Mouse (Mus musculus): ENCODE data around the gene Olfr1260.

Olfr1260 gene

DNA sequence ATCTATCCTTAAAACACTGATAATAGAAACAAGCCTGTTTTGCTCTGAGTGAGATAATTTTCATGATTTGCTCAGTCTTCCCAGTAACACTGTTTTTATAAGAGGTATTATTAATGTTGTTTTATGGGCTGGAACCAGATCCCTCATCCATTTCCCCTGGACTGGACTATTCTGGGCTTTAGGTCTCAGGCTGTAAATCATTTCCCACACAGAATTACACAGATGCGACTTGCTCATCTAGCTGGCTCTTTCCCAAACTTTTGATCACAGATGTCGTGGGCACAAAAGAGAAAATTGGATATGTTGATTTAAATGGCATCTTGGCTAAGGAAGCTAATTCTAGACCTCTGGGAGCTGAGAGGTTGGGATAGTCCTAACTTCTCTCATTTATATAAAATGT lies at the start of gene Olfr1260:
Olfr1260 (plus strand) TSS at position 157 of the 400 bp plus-strand sequence.
- no peak for DNase-seq (ENCODE audit: low spot score in 2 of 2)

DNA sequence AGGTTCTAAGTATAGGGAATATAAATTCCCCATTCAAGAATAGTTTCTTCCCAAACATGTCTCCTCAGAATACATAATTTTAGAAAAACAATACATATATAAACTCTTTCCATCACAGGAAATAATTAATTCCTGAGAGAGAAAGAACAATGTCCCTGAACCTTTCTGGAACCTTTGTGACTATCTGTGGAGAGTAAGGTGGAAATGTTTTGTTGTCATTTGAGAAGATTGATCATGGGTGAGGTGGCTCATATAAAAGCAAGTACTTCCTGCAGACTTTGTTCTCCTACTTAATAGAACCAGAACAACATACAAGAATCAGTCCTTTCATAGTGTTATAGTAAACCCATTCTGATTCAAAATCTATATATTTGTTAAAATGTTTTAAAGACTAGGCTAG lies 47.1 kb upstream of the Olfr1260 start, which contains the start of gene Olfr1258:
Olfr1258 (plus strand) TSS at position 301 of the 400 bp plus-strand sequence.
- DNase-seq (ENCODE audit: low spot score in 2 of 2): no peak

DNA sequence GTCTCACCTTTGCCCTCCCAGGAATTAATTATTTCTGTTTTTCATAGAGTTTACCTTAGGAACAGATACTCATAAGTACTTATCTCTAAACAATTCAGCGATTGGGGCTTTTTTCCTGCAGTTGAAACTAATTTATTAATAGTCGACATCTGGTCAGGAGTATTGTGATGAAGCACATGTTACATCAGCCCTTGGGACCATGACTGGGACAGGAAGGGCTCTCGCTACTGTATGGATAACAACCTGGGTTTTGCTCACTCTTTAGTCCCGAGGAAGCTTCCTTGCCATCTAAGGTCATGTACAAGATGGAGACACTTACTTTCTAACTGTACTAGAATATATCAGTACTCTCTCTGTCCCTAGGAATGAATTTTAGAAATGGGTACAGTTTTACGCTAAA lies 25.6 kb upstream of the Olfr1260 start, which contains the start of gene Olfr1259:
Olfr1259 (minus strand) TSS at position 101 of the 400 bp plus-strand sequence.
- DNase-seq (ENCODE audit: low spot score in 2 of 2): no peak

DNA sequence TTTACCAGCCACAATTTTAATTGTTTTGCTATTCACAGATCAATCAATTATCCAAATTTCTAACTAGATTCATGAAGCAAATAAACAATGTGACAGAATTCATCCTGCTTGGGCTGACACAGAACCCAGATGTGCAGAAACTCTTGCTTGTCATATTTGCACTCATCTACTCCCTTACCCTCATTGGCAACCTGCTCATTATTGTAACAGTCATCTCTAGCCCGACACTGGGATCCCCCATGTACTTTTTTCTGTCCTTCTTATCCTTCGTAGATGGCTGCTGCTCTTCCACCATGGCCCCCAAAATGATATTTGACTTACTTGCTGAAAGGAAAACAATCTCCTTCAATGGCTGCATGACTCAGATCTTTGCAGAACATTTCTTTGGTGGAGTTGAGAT lies 3.6 kb downstream of the Olfr1260 start:
- DNase-seq (ENCODE audit: low spot score in 2 of 2): no peak

DNA sequence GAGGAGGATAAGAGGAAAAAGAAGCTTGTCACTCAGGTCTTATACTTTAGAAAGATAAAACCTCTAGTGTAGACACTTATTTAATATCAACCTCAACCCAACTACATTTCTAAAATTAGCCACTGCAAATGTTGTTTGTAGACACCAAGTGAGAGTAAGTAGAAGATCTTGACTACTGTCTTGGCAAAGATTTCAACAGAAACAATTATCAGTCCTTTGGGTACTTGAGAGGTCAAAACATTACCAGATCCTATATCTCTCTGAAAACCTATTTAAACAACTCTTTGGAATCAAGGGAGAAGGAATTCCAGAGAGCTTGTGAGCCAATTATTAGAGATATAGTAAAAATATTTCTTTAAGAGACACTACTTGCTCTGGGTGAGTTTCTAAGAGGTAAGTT lies 16.8 kb downstream of the Olfr1260 start, which contains the start of gene Olfr1261:
Olfr1261 (plus strand) TSS at position 301 of the 400 bp plus-strand sequence.
- no peak for DNase-seq (ENCODE audit: low spot score in 2 of 2)

DNA sequence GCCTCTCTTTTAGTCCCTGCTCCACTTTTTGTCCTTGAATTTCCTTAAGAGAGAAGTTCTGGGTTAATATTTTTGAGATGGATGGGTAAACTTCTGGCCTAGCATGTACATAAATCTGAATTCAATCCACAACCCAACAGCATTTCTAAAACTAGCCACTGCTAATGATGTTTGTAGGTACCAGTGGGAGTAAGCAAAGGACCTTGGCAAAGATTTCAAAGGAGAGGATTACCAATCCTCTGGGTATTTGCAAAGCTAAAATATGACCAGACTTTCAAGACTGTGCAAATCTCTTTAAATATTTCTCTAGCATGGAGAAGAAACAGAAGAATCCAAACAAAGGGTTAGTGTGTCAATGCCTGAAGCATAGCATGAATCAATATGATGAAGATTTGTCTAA lies 25.7 kb downstream of the Olfr1260 start, which contains the start of gene Olfr1262:
Olfr1262 (plus strand) TSS at position 301 of the 400 bp plus-strand sequence.
- no peak for DNase-seq (ENCODE audit: low spot score in 2 of 2)

DNA sequence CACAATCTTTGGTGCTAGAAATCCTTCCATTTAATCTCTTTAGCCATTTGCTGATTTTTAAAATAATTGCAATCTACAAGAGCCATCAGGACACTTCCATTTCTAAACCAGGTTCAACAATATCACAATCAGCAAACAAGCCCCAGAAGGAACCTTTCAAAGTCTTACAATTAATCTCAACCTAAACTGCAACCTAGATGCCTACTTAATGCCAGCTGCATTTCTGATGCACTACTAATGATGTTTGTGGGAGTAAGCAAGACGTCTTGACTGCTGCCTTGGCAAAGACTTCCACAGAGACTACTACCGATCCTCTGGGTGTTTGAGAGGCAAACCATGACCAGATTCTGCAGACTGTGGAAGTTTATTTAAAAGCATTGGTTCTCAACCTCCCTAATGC lies 37.7 kb downstream of the Olfr1260 start, which contains the start of gene Olfr1263:
Olfr1263 (plus strand) TSS at position 301 of the 400 bp plus-strand sequence.
- DNase-seq (ENCODE audit: low spot score in 2 of 2): no peak

DNA sequence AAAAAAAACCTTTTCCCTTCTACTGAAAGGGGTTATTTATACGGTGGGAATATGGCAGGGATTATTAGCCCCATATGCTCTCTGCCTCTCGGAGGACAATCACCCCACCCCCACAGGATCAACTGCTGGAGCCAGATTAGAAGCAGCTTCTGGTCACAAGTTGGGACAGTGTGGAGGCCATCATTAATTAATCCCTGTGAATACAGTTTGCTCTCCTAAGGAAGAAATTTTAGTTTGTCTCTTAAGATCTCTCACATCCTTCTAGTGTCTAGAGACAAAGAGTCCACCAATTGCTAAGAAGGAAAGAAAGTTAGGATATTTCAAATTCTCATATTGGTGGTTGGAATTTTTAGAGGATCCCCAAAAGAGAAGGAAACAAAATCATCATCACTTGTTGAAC lies 51.3 kb downstream of the Olfr1260 start, which contains the start of gene Olfr1264:
Olfr1264 (minus strand) TSS at position 101 of the 400 bp plus-strand sequence.
- DNase-seq (ENCODE audit: low spot score in 2 of 2): no peak

All from heart, adult 9 months (tissue).